Mouse (Mus musculus) stomach, postnatal 0 days (tissue): ENCODE results near the gene Oaz2.
A peak's percentile ranks its signal among the peaks of the same experiment; 100 is the strongest.

Experiments used
- CTCF ChIP-seq: IDR thresholded peaks from 2 replicates; pipeline ENCODE4 v1.5.1; 2016; ENCODE audit warnings: antibody characterized with exemption, low read depth, mild to moderate bottlenecking, moderate library complexity
- EP300 ChIP-seq: optimal IDR thresholded peaks from 2 replicates; pipeline ENCODE3; 2016; ENCODE audit warnings: antibody characterized with exemption

DNA sequence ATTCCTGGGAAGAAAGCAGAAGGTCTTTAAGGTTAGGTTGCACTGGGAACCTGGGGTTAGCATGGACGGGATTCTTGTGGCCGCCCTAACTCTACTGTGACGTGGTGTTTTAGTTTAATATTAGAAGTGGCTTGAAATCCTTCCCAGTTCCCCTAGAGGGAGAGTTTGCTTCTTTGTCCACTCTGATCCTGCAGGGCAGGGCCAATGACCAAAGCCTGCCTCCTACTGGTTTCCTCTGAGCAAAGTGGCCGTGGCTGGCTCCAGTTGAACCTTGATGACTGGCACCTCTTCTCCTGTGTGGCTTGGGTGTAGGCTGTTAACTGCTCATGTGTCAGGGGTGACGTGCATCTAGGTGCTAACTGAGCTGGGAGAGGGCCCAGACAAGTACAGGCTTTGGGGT is 6.8 kb upstream of the Oaz2 start:
- TF ChIP-seq CTCF (peak; percentile 67), EP300 (no peak)
